Mouse (Mus musculus) hindbrain, embryonic 14.5 days (tissue): ENCODE measurements around the gene Fibin. TPM values are rescaled to one million over a fixed set of nuclear protein-coding genes. Genes with fewer than 3 reads are reported as not detected.

Experiments
- ATAC-seq: fragments of 200-750 bp; cut with Nextera tagmentation; 2 replicates; pipeline ENCODE4 v1.8.0; 2017; ENCODE audit warnings: moderate number of reproducible peaks, mild to moderate bottlenecking, moderate TSS enrichment, moderate library complexity; ENCODE audit not compliant: low FRiP score
- DNase-seq: peaks from one replicate; pipeline ENCODE4 v3.0.0-alpha.2; 2015; ENCODE audit warnings: low spot score
- H3K27ac ChIP-seq: fragments of 300-500 bp; sonication (generic); 2 replicates; pipeline ENCODE4 v1.5.1; 2014; ENCODE audit warnings: mild to moderate bottlenecking, moderate library complexity
- H3K27me3 ChIP-seq: fragments of 300-500 bp; sonication (generic); 2 replicates; pipeline ENCODE4 v1.6.1; 2014; ENCODE audit warnings: mild to moderate bottlenecking, low read length, mixed read lengths; ENCODE audit not compliant: control insufficient read depth, insufficient read depth
- H3K36me3 ChIP-seq: fragments of 300-500 bp; sonication (generic); replicated peaks from 2 replicates; pipeline ENCODE4 v1.6.1; 2014; ENCODE audit not compliant: control insufficient read depth, insufficient read depth
- H3K4me1 ChIP-seq: fragments of 300-500 bp; sonication (generic); replicated peaks from 2 replicates; pipeline ENCODE4 v1.6.1; 2014; ENCODE audit warnings: antibody characterized with exemption, low read length, mixed read lengths; ENCODE audit not compliant: control insufficient read depth, insufficient read depth
- H3K4me2 ChIP-seq: fragments of 300-500 bp; sonication (generic); replicated peaks from 2 replicates; pipeline ENCODE4 v1.6.1; 2014; ENCODE audit warnings: mild to moderate bottlenecking, moderate library complexity
- H3K4me3 ChIP-seq: fragments of 300-500 bp; sonication (generic); replicated peaks from 2 replicates; pipeline ENCODE4 v1.5.1; 2014; ENCODE audit warnings: mild to moderate bottlenecking, low read length
- H3K9ac ChIP-seq: fragments of 300-500 bp; sonication (generic); 2 replicates; pipeline ENCODE4 v1.6.1; 2014
- H3K9me3 ChIP-seq: fragments of 300-500 bp; sonication (generic); 2 replicates; pipeline ENCODE4 v1.6.1; 2016; ENCODE audit warnings: low read length; ENCODE audit not compliant: control insufficient read depth
- WGBS: fragments of 180-500 bp; shearing (Covaris S2); extraction: QIAGEN DNeasy Blood & Tissue Kit; methylation state at CpG from one replicate; pipeline ENCODE4 v1.1.7; 2014; 5-methylcytosine and 5-hydroxymethylcytosine counted together
- polyA plus RNA-seq: library from polyadenylated mRNA; unstranded; fragments of >200 nt; fragmentation: Nextera tagmentation; extraction: Ambion mirVana; gene quantifications from 2 replicates; pipeline ENCODE4 v1.2.1, GENCODE M21; 2014

Fibin gene
- polyA plus RNA-seq: 6.6 and 8.8 TPM in 2 replicates

GRCm38 (mm10) chr2:110362432-110363283, at the start of gene Fibin:
TSS of gene Fibin (minus strand) at chr2:110363183.
- H3K27ac ChIP-seq: no peak within 1 kb of the TSS; the same call in 1 of the 2 replicates
- H3K36me3 ChIP-seq: no peaks in the 10 kb centered on the region
- peak; percentile 45 for DNase-seq
- peaks cover 8% of the 10 kb centered on the region; the same call in 1 of the 2 replicates for H3K27me3 ChIP-seq
- H3K4me1 ChIP-seq: peaks cover 6% of the 10 kb centered on the region
- peak within 1 kb of the TSS; percentile 74 for H3K9ac ChIP-seq
- H3K9me3 ChIP-seq: no peaks in the 10 kb centered on the region
- peak within 1 kb of the TSS; percentile 50 for H3K4me3 ChIP-seq
- 2% methylated on average over 33 of the region's 33 CpGs for WGBS
- H3K4me2 ChIP-seq: peak within 1 kb of the TSS; percentile 92
- ATAC-seq: peak; percentile 88

DNA sequence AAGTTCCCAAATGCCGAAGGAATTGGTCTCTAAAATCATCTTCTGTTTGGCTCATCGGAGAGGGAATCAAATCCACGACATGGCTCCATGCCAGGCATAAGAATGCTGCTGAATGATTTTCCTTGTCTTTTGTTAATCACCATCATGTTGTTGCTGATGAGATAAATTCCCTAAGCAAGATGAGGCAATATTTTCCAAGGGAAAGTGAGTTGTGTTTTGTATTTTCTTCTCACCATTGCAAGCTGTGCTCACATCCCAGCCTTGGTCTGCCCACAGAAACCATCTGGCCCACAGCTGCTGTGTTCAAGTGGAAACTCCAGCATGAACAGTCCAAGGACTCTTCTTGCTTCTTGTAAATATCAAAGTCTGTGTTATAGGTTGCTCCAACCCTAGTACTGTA, 48.4 kb upstream of the Fibin start:
- Histone ChIP-seq H3K4me2 (no peak overlapping the region), H3K9ac (no peak overlapping the region), H3K4me3 (no peak overlapping the region), H3K36me3 (no peaks in the 10 kb centered on the region), H3K4me1 (no peaks in the 10 kb centered on the region), H3K27ac (no peak overlapping the region), H3K27me3 (no peaks in the 10 kb centered on the region), H3K9me3 (no peaks in the 10 kb centered on the region)
- 88% methylated on average over 3 of the region's 3 CpGs for WGBS
- ATAC-seq: no peak
- no peak for DNase-seq

GRCm38 (mm10) chr2:110408757-110409156, 45.8 kb upstream of the Fibin start:
- ATAC-seq (no peak), DNase-seq (no peak)
- Histone ChIP-seq H3K27ac (no peak overlapping the region), H3K4me1 (no peaks in the 10 kb centered on the region), H3K9me3 (no peaks in the 10 kb centered on the region), H3K9ac (no peak overlapping the region), H3K4me2 (no peak overlapping the region), H3K27me3 (no peaks in the 10 kb centered on the region), H3K36me3 (no peaks in the 10 kb centered on the region), H3K4me3 (no peak overlapping the region)

DNA sequence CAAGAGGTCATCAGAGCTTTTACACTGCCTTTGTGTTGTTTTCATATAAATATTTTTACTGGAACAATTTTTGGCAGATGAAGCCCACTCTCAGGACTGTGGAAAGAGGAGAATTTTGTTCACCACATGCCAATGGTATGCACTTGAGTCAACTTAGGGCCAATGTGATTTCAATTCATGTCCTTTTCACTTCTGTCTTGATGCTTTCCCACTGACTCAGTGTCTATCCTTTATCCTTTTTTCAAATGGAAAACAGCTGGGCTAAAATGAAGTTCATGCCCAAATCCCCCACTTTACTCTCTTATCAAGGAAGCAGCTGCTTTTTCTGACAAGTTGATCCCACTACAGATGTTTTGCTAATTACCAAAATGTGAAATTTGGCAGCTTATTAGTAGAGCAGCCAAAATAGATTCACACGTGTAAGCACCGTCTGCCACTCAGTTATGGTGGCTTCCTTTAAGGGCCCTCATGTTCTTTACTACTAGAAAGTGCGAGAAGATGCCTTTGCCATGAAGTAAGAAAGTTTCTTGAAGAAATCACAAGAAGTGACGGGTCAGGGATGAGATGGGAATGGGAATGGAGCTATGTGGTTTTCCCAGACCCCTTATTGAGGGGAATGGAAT, 29.8 kb upstream of the Fibin start:
- 76% methylated on average over 4 of the region's 4 CpGs for WGBS
- Histone ChIP-seq H3K4me3 (no peak overlapping the region), H3K9ac (no peak overlapping the region), H3K27me3 (no peaks in the 10 kb centered on the region), H3K4me2 (no peak overlapping the region), H3K9me3 (no peaks in the 10 kb centered on the region), H3K27ac (no peak overlapping the region), H3K4me1 (no peaks in the 10 kb centered on the region), H3K36me3 (no peaks in the 10 kb centered on the region)
- DNase-seq (no peak), ATAC-seq (no peak)

DNA sequence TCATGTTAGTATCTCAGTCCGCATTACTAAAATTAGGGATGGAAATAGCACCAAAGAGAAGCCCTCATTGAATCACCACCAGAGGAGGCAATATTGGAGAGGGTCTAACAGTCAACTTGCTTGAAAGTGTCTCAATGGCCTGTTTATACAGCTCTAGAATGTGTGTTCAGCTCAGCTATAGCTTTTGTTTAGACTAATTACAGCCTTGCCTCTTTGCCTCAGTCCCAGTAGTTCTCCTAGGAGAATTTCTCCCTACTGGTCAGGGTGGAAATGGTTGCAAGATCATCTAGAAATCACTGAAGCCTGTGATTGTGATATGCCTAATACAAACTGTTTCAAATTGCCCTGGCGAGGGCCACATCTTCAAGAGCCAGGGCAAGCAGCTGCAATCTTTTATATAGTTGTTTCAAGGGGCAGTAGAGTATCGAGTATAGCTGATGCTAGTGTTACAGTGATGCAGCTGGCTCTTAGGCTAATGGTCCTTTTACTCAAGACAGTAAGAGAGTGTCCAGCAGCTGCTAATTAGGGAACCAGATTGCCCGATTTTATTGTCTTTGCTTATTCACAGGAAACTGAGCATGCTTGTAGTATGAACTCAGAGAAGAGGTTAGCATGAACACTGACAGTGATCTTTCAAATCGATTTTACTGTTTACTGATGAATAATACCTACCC, 27.9 kb upstream of the Fibin start:
- Histone ChIP-seq H3K4me2 (no peak overlapping the region), H3K9ac (no peak overlapping the region), H3K27ac (no peak overlapping the region), H3K27me3 (no peaks in the 10 kb centered on the region), H3K36me3 (no peaks in the 10 kb centered on the region), H3K4me1 (no peaks in the 10 kb centered on the region), H3K4me3 (no peak overlapping the region), H3K9me3 (no peaks in the 10 kb centered on the region)
- DNase-seq: no peak
- ATAC-seq: 0 out of 2 replicates have a peak, but pooled peaks have one; percentile 31
- 72% methylated on average over 5 of the region's 5 CpGs for WGBS

DNA sequence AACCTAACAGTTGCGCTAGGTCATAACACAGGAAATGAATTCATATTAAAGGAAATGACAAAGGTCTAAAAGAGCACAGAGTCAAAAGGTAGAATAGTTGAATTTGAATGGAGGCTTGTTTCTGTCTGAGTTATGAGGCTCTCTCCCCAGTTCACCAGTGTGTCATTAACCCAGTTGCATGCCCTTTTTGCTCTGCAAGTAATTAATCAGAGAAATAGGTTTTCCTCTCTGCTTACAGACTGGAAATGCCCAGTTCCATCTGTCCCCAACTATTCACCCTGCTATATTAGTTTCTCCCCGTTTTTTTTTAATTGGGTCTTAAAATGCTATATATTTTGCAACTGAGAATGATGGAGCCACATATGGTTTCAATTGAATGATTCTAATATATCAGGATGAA, 16.8 kb upstream of the Fibin start:
- Histone ChIP-seq H3K9ac (no peak overlapping the region), H3K4me3 (no peak overlapping the region), H3K4me1 (no peaks in the 10 kb centered on the region), H3K36me3 (no peaks in the 10 kb centered on the region), H3K27me3 (no peaks in the 10 kb centered on the region), H3K4me2 (no peak overlapping the region), H3K27ac (no peak overlapping the region), H3K9me3 (no peaks in the 10 kb centered on the region)
- no peak for ATAC-seq
- DNase-seq: no peak
- 74% methylated on average over 2 of the region's 2 CpGs for WGBS

GRCm38 (mm10) chr2:110376660-110377059, 13.7 kb upstream of the Fibin start:
- H3K27me3 ChIP-seq: no peaks in the 10 kb centered on the region
- no peaks in the 10 kb centered on the region for H3K36me3 ChIP-seq
- H3K9me3 ChIP-seq: no peaks in the 10 kb centered on the region
- no peak for DNase-seq
- no peaks in the 10 kb centered on the region for H3K4me1 ChIP-seq
- no peak overlapping the region for H3K4me2 ChIP-seq
- no peak for ATAC-seq
- H3K27ac ChIP-seq: no peak overlapping the region
- 98% methylated on average over 1 of the region's 1 CpGs for WGBS
- H3K4me3 ChIP-seq: no peak overlapping the region
- H3K9ac ChIP-seq: no peak overlapping the region

DNA sequence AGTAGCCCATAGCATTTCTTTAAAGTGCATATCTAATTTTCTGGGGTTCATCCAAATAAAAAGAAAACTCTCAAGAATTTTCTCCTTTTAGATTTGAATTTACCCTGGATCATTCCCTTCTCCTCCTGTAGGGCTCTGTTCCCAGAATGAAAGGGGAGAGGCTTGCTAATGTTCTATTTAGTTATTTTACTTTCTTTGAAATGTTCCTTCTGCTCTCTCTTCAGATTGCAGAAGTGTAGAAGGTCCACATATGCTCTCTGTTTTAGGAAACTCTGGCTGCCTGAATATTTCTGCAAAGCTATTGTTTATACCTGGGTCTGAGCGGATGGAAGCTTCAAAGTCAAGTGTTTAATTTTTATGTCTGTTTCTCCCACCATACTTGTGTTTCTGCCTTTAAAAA, 12.5 kb upstream of the Fibin start:
- Histone ChIP-seq H3K27me3 (no peaks in the 10 kb centered on the region), H3K36me3 (no peaks in the 10 kb centered on the region), H3K9ac (no peak overlapping the region), H3K4me1 (no peaks in the 10 kb centered on the region), H3K27ac (no peak overlapping the region), H3K4me3 (no peak overlapping the region), H3K4me2 (no peak overlapping the region), H3K9me3 (no peaks in the 10 kb centered on the region)
- ATAC-seq (no peak), DNase-seq (no peak)
- WGBS: 87% methylated on average over 1 of the region's 1 CpGs

GRCm38 (mm10) chr2:110373186-110373585, 10.2 kb upstream of the Fibin start:
- ATAC-seq (no peak), DNase-seq (no peak)
- WGBS: 60% methylated on average over 2 of the region's 2 CpGs
- Histone ChIP-seq H3K27me3 (no peaks in the 10 kb centered on the region), H3K36me3 (no peaks in the 10 kb centered on the region), H3K4me1 (no peaks in the 10 kb centered on the region), H3K4me3 (no peak overlapping the region), H3K9me3 (no peaks in the 10 kb centered on the region), H3K4me2 (no peak overlapping the region), H3K27ac (no peak overlapping the region), H3K9ac (no peak overlapping the region)
